Mouse (Mus musculus) liver, adult 2 months (tissue): ENCODE results near the gene B3gnt2. TPM values are rescaled to one million over a fixed set of nuclear protein-coding genes. Genes with fewer than 3 reads are reported as not detected.

ENCODE experiments used
- DNase-seq: peaks from one replicate; pipeline ENCODE4 v3.0.0-alpha.2; 2011; ENCODE audit warnings: low read depth, low spot score; ENCODE audit errors: extremely low read depth
- H3K27ac ChIP-seq: fragments of 200-500 bp; replicated peaks from 2 replicates; pipeline ENCODE4 v1.5.1; 2012; ENCODE audit warnings: low read depth, mild to moderate bottlenecking, control low read depth, inconsistent platforms, low read length; ENCODE audit not compliant: insufficient read depth
- H3K27me3 ChIP-seq: fragments of 200-500 bp; 2 replicates; pipeline ENCODE4 v1.6.1; 2012; ENCODE audit warnings: mild to moderate bottlenecking, moderate library complexity, low read length, inconsistent platforms; ENCODE audit not compliant: control insufficient read depth, insufficient read depth
- H3K36me3 ChIP-seq: fragments of 200-500 bp; 2 replicates; pipeline ENCODE4 v1.6.1; 2012; ENCODE audit warnings: low read length, inconsistent platforms; ENCODE audit not compliant: control insufficient read depth, insufficient read depth
- H3K4me1 ChIP-seq: fragments of 200-500 bp; 2 replicates; pipeline ENCODE4 v1.6.1; 2011; ENCODE audit warnings: low read length; ENCODE audit not compliant: control insufficient read depth, insufficient read depth
- H3K4me3 ChIP-seq: fragments of 200-500 bp; 2 replicates; pipeline ENCODE4 v1.5.1; 2011; ENCODE audit warnings: low read depth, mild to moderate bottlenecking, control low read depth, low read length, moderate library complexity; ENCODE audit not compliant: insufficient read depth
- H3K79me2 ChIP-seq: fragments of 200-500 bp; 2 replicates; pipeline ENCODE4 v1.6.1; 2012; ENCODE audit warnings: inconsistent platforms, mild to moderate bottlenecking, low read length, moderate library complexity; ENCODE audit not compliant: control insufficient read depth, insufficient read depth
- H3K9ac ChIP-seq: fragments of 200-500 bp; 2 replicates; pipeline ENCODE4 v1.6.1; 2012; ENCODE audit warnings: low read depth, mild to moderate bottlenecking, control low read depth, inconsistent platforms, low read length
- CTCF ChIP-seq: fragments of 200-500 bp; IDR thresholded peaks from 2 replicates; pipeline ENCODE4 v1.5.1; 2011; ENCODE audit warnings: low read depth, low read length, control low read depth
- POLR2A ChIP-seq: fragments of 200-500 bp; IDR thresholded peaks from 2 replicates; pipeline ENCODE4 v1.6.1; 2011; ENCODE audit warnings: low read length, control low read depth; ENCODE audit not compliant: insufficient read depth; ENCODE audit errors: extremely low read depth
- whole genome bisulfite sequencing: fragments of 180-500 bp; shearing (Covaris S2); methylation state at CpG from one replicate; pipeline ENCODE4 v1.1.7; 2018; 5-methylcytosine and 5-hydroxymethylcytosine counted together
- polyA plus RNA-seq: library from polyadenylated mRNA; depleted of rRNA; stranded (reverse); fragments of >200 nt; gene quantifications from 2 replicates; pipeline ENCODE4 v1.2.3, GENCODE M21; 2012
- total RNA-seq: library from RNA; depleted of rRNA; stranded (reverse); fragments of >200 nt; gene quantifications from 2 replicates; pipeline ENCODE4 v1.2.3, GENCODE M21; 2014

Gene B3gnt2
- total and polyA plus RNA-seq, 2 experiments: 6.2 to 8.1 TPM

DNA sequence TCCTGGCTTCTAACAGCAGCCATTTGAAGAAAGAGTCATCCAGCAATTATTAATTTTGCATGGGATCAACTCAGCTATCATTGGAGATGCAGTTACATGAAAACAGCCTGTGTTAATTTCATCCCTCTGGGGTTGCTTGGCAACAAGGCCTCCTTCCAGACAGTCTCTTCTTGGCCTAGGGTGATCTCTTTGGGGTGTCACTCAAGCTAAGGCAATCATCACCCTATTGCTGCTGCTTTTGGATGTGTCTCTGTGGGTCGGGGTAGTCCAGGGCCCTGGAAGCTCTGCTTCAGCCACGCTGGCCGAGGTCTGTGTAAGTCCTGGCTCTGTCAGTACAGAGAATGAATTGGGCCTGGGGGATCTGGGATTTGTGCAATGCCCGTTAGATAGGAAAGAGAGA, 14.5 kb upstream of the B3gnt2 start:
- H3K4me1 ChIP-seq: peaks cover 4% of the 10 kb centered on the region; the same call in 1 of the 2 replicates
- no peaks in the 10 kb centered on the region for H3K79me2 ChIP-seq
- H3K27ac ChIP-seq: no peak overlapping the region
- no peak overlapping the region for H3K9ac ChIP-seq
- H3K4me3 ChIP-seq: no peak overlapping the region
- no peaks in the 10 kb centered on the region for H3K27me3 ChIP-seq
- no peaks in the 10 kb centered on the region for H3K36me3 ChIP-seq
- 94% methylated on average over 4 of the region's 4 CpGs for WGBS
- no peak for DNase-seq
- TF ChIP-seq CTCF: no peak
- no peak for TF ChIP-seq POLR2A

DNA sequence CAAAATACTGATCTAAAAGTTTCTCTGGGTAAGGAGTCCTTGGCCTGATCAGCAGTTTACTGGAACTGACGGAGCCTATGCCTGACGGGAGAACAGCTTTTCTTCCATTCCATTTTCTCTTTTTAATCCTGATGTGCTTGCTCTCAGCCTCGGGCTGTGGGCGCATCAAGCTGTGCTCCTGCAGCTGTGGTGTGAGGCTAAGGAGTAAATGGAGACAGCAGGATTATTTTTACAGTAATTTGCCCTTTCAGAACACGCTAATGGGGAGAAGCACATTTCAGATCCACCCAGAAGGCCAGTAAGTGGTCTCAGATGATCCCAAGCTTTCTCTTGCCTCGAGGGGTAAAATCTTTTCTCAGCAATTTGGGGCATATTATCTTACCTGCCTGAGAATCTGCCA, 14.0 kb upstream of the B3gnt2 start:
- Histone ChIP-seq H3K4me1 (peaks cover 4% of the 10 kb centered on the region; the same call in 1 of the 2 replicates), H3K27me3 (no peaks in the 10 kb centered on the region), H3K36me3 (no peaks in the 10 kb centered on the region), H3K79me2 (no peaks in the 10 kb centered on the region), H3K27ac (no peak overlapping the region), H3K4me3 (no peak overlapping the region), H3K9ac (no peak overlapping the region)
- 98% methylated on average over 6 of the region's 6 CpGs for WGBS
- no peak for TF ChIP-seq CTCF
- no peak for TF ChIP-seq POLR2A
- no peak for DNase-seq

- Histone ChIP-seq H3K9ac (no peak overlapping the region), H3K27me3 (no peaks in the 10 kb centered on the region), H3K4me1 (peaks cover 4% of the 10 kb centered on the region; the same call in 1 of the 2 replicates), H3K27ac (0 out of 2 replicates have a peak overlapping the region, but pooled peaks have one; percentile 1), H3K4me3 (no peak overlapping the region), H3K36me3 (no peaks in the 10 kb centered on the region), H3K79me2 (no peaks in the 10 kb centered on the region)
- WGBS: 78% methylated on average over 4 of the region's 4 CpGs
- no peak for TF ChIP-seq CTCF
- DNase-seq: no peak
Observed at GRCm38 (mm10) chr11:22873383-22873782, 12.6 kb upstream of the B3gnt2 start.

GRCm38 (mm10) chr11:22872307-22872680, 11.5 kb upstream of the B3gnt2 start:
- TF ChIP-seq POLR2A (no peak), CTCF (no peak)
- 54% methylated on average over 4 of the region's 4 CpGs for WGBS

GRCm38 (mm10) chr11:22871628-22872306, 11.0 kb upstream of the B3gnt2 start:
- H3K36me3 ChIP-seq: no peaks in the 10 kb centered on the region
- H3K4me1 ChIP-seq: peaks cover 4% of the 10 kb centered on the region; the same call in 1 of the 2 replicates
- TF ChIP-seq CTCF: no peak
- no peak for TF ChIP-seq POLR2A
- H3K4me3 ChIP-seq: peak overlapping the region; percentile 26; the same call in 1 of the 2 replicates
- peak; percentile 47 for DNase-seq
- no peaks in the 10 kb centered on the region for H3K79me2 ChIP-seq
- peak overlapping the region; percentile 55; the same call in 1 of the 2 replicates for H3K9ac ChIP-seq
- peak overlapping the region; percentile 62 for H3K27ac ChIP-seq
- no peaks in the 10 kb centered on the region for H3K27me3 ChIP-seq
- 41% methylated on average over 7 of the region's 7 CpGs for WGBS

More at GRCm38 (mm10) chr11:22872307-22872680, 11.5 kb upstream of the B3gnt2 start:
- Histone ChIP-seq H3K36me3 (no peaks in the 10 kb centered on the region), H3K27me3 (no peaks in the 10 kb centered on the region), H3K4me3 (no peak overlapping the region; the same call in 1 of the 2 replicates), H3K27ac (peak overlapping the region; percentile 62), H3K9ac (peak overlapping the region; percentile 55; the same call in 1 of the 2 replicates), H3K4me1 (peaks cover 4% of the 10 kb centered on the region; the same call in 1 of the 2 replicates), H3K79me2 (no peaks in the 10 kb centered on the region)
- DNase-seq: no peak

DNA sequence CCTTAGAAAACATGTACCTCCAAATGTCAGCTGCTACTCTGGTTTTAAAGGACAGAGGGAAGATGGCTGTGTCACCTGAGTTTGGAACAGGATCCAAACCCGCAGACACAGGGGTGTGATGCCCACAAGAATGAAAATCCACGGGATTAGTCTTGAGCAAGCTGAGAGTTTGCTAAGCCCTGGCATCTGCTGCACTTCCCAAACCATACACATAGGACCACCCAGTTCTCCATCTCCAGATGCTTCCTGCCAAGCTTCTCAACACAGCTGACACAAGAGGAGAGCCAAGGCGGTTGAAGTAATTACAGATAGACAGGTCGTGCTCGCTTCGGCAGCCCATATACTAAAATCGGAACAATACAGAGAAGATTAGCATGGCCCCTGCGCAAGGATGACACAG, 7.8 kb upstream of the B3gnt2 start:
- TF ChIP-seq POLR2A (no peak), CTCF (no peak)
- no peak for DNase-seq
- H3K9ac ChIP-seq: no peak overlapping the region
- no peaks in the 10 kb centered on the region for H3K27me3 ChIP-seq
- no peak overlapping the region for H3K27ac ChIP-seq
- no peak overlapping the region for H3K4me3 ChIP-seq
- no peaks in the 10 kb centered on the region for H3K79me2 ChIP-seq
- H3K4me1 ChIP-seq: peaks cover 4% of the 10 kb centered on the region; the same call in 1 of the 2 replicates
- H3K36me3 ChIP-seq: no peaks in the 10 kb centered on the region
- 95% methylated on average over 8 of the region's 8 CpGs for WGBS
